Mouse (Mus musculus) naive thymus-derived CD4-positive, alpha-beta T cell, adult 2 months (primary cell): ENCODE results near the gene Insm1.
A peak's percentile ranks its signal among the peaks of the same experiment; 100 is the strongest.

Experiments
- DNase-seq: peaks from one replicate; pipeline ENCODE4 v3.0.0-alpha.2; 2011; ENCODE audit warnings: low read depth

The Insm1 gene

GRCm38 (mm10) chr2:146221076-146221928 is at the start of gene Insm1:
Gene Insm1, plus strand, starts transcription at chr2:146221921.
- DNase-seq, result no peak

DNA sequence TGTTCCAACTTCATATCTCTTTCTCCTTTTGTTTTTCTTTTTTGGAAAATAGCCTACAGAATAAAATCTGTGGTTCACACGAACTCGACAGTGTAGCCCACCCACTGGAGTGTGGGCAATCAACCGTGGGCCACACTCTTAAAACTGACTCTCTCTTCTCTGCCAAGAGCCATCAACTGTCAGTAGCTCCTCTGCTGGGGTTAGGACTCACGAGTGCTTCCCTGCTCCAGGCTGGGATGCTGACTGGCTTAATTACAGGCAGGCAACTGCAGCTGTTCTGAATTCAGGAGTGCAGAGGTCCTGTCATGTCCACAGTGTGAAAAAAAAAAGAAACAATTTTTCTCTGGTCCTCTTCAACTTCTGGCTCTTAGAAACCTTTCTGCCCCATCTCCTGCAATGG is 49.6 kb upstream of the Insm1 start:
- DNase-seq, result no peak

GRCm38 (mm10) chr2:146174173-146174572 is 47.5 kb upstream of the Insm1 start:
- DNase-seq, result no peak

DNA sequence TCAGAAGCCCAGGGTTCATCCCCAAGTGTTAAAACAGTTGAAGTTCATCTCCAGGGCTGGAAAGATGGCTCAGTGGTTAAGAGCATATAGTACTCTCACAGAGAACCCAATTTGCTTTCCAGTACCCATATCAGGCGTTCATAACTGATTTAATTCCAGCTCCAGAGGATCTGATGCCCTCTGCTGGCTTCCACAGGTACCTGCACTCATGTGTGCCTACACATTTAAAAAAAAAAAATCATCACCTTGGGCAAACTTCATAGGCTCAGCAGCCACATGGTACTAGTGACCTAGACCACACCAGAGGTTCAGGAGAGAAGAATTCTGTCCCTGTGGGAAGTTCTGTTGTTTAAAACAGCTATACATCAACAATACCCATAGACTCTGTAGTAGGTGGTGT is 43.0 kb upstream of the Insm1 start:
- no peak for DNase-seq

DNA sequence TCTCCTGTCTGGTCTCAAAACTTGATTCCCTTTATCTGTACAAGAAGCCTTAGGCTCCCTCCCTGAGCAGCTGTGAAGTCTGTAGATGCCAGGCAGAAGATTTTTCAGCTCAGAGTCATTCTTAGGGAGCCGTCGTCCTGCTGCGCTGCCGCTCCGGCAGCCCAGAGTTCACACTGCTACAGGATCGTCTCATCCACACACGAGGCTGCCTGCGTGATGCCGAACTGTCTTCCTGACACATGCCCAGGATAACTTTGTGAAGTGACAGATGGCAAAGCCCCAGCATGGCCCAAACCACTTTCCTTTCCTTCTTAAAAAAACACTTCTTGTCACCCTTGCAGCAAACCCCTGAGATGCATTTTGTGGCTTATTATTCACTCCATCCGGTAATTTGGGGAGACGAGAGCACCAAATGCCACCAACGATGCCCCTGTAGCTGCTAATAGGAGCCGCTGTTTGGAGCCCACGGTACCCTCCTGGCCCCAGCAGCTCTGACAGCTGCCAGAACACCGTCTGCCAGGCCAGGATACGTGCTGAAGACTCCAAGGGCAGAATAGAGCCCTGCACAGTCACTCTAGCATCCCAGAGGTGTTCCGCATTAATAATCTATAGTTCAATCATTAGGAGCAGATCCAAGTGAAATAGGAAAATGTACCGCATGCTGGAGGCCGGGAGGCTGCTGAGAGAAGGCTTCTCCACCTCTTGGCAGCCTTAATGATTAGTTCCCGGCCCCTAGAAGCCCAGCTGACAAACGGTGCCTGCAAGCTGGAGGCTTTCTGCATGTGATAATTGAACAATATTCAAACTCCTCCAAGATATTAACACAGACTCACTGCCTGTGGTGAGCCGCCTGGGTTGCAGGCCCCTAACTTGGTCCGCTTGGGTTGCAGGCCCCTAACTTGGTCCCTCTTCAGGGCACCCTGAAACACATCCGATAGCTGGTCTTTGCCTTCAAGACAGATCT is 37.6 kb upstream of the Insm1 start:
- no peak for DNase-seq

DNA sequence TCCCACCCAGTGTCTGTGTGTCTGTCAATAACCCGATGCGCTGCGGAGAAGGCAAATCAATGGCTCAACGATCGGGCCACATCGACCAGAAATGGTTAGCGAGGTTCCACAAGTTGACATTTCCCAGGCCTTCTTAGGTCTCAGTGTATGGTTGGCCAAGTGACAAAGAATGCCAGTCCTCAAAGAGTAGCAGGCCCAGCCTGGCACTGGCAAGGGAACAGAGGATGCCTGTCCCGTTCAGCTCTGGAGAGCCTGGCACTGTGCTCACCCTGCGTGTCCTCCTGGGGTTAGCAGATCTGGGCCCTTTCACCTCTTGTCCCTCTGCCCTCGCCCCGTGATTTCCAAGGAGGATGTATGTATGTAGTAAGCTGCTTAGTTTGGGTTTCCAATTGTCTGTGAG is 25.6 kb upstream of the Insm1 start:
- no peak for DNase-seq

- DNase-seq, result peak; percentile 10
Observed at GRCm38 (mm10) chr2:146197947-146198346, 23.8 kb upstream of the Insm1 start.

- no peak for DNase-seq
Observed at GRCm38 (mm10) chr2:146210968-146211367, 10.8 kb upstream of the Insm1 start.

DNA sequence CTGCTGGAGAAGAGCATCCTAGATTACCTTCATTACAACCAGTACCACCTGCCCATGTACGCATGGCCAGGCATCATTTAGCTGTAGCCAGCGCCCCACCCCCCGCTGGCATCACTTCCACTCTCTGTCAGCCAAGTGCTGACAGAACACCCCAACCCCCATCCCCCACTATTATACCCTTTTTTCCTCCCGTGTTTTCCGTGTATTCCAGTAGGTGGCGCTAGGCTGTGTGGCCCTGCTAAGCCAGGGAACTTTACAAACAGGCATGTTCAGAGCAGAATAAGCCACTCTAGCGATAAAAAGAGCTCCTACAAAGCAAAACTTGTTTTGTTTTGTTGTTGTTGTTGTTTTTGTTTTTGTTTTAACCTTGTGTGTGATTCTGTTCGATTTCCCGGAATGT is 7.0 kb upstream of the Insm1 start:
- peak; percentile 58 for DNase-seq

DNA sequence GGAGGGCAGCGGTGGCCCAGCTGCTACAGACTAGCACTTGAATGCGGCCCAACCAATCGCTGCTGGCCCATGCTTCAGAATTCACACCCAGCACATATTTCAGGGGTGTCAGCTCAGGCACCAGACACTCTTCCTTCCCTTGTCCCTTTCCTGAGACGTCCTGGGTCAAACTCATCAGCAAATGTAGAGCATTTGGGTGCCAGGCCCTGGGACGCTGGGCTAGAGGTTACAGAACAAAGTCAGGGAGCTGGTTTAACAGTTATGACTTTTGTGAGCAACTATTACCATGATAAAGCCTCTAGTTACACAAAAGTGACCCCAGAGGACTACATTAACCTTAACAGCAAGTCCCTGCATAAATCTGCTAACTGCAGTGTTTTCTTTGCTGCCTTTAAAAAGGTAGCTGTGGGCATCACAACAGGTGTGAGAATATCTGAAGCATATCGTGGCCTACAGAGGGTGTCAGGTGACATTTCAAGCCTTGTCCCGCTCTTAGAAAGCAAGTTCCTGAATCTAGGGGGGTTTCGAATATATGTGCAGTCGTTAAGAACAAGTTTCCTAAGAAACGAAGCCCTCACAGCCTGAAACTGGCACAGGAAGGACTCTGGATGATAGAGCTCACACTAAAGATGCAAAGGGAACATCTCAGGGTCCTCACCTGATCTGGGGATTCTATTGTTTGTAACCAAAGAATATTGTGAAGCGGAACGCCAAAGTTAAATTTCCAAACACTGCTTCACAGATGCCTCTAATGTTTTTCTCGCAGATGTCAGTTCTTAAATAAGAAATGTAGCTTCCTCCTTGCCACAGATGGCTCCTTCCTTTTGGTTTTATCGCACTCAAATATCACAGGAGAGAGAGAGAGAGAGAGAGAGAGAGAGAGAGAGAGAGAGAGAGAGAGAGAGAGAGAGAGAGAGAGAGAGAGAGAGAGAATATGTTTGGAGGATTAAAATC is 5.3 kb upstream of the Insm1 start:
- DNase-seq, result no peak

GRCm38 (mm10) chr2:146217227-146217980 is 4.3 kb upstream of the Insm1 start:
- no peak for DNase-seq

GRCm38 (mm10) chr2:146218161-146218691 is 3.5 kb upstream of the Insm1 start:
- DNase-seq, result no peak

- DNase-seq, result no peak
Observed at GRCm38 (mm10) chr2:146218881-146219535, 2.7 kb upstream of the Insm1 start.

DNA sequence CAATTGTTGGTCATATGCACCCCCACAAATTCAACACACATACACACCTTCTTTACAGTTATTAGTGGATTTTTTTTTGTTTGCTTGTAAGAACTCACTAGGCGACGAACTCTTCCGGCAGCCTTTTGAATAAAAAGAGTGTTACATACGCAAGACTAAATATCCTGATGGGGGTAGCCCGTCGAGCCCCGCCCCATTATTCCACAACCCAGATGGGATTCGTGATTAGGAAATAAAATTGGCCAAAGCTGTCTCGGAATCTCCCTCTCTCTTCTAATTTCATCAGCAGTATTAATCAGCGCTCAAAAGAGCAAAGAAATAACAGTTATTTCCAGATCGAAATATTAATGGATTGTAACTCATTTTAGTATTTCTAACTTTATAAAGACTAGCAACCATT is 1.9 kb upstream of the Insm1 start:
- DNase-seq, result no peak

DNA sequence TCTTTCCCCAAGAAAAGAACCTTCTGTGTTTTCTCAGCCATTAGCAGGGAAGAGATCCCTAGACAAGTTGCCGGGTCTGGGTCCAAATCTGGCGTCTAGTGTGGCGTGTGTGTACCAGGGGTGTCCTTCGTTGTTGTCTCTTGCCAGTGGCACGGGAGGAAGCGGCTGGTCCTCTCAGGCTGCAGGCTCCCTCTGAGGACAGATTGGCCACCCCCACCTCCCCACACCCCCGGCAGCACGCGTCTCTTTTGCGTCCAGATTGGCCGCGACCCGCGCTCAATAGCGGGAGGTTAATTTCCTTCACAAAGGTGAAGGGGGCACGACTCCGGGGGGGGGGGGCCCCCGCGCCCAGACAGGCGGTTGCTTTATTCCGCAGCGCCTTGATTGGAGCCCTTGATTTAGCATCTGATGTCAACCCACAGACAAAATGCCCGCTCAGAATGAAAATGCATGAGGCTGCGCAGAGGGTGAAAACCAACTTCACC is 1.1 kb upstream of the Insm1 start:
- no peak for DNase-seq

DNA sequence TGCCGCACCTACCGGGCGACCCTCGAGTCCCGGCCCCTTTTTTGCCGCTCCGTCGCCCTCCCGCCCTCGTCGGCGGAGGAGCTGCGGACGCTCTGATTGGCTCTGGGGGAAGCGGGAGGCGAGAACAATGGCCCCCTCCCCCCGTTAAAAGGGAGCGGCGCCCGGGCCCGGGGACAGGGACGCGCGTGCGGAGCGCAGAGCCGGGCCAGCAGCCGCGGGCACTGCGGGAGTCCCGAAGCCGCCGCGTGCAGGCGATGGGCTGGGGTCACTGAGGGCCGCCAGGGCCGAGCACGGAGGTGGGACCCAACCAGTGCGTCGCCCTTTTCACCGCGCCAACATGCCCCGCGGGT is 183 bp downstream of the Insm1 start:
- no peak for DNase-seq

DNA sequence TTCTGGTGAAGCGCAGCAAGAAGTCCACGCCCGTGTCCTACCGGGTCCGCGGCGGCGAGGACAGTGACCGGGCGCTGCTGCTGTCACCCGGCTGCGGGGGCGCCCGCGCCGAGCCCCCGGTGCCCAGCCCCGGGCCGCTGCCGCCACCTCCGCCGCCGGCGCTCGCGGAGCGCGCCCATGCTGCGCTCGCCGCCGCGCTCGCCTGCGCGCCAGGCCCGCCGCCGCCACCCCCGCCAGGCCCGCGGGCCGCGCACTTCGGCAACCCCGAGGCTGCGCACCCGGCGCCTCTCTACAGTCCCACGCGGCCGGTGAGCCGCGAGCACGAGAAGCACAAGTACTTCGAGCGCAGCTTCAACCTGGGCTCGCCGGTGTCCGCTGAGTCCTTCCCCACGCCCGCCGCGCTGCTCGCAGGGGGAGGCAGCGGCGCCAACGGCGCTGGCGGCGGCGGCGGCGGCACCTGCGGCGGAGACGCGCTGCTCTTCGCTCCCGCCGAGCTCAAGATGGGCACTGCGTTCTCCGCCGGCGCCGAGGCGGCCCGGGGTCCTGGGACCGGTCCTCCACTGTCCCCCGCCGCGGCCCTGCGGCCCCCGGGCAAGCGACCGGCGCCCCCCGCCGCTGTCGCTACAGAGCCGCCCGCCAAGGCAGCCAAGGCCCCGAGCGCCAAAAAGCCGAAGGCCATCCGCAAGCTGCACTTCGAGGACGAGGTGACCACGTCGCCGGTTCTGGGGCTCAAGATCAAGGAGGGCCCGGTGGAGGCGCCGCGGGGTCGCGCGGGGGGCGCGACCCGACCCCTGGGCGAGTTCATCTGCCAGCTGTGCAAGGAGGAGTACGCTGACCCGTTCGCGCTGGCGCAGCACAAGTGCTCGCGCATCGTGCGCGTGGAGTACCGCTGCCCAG is 806 bp downstream of the Insm1 start:
- peak; percentile 7 for DNase-seq

GRCm38 (mm10) chr2:146223176-146223905 is 1.6 kb downstream of the Insm1 start:
- DNase-seq, result no peak
